9 mouse cellular contexts compared by ENCODE assay signal in genomic region chr1:131112576-131112975, GRCm38 (mm10). TPM values are rescaled to one million over a fixed set of nuclear protein-coding genes. Genes with fewer than 3 reads are reported as not detected.
DNase-seq lines count a peak whose midpoint lies in the region; ATAC-seq and TF ChIP-seq lines count a peak whose summit lies in the region.
"Had no signal": no experiment of that assay in that cellular context is flagged by ENCODE, and none has a peak within 500 bp of the region (broad histone marks: within the 10 kb centered on the region; RNA-seq: fewer than 3 reads in every experiment).

No protein-coding gene starts in this region.

- H3K27ac ChIP-seq in midbrain, postnatal 0 days (ENCODE audit: low read depth, low read length) = no peak overlapping the region
- no peak overlapping the region for H3K27ac ChIP-seq in midbrain, embryonic 10.5 days (replicated peaks)
- peak overlapping the region; percentile 57; the same call in 1 of the 2 replicates for H3K27ac ChIP-seq in heart, embryonic 12.5 days (ENCODE audit: poor library complexity, severe bottlenecking)
- no peak overlapping the region for H3K27ac ChIP-seq in stomach, embryonic 15.5 days
- H3K27ac ChIP-seq: hindbrain, embryonic 15.5 days had no signal

- H3K9me3 ChIP-seq in midbrain, postnatal 0 days (ENCODE audit: low read length) = no peaks in the 10 kb centered on the region
- H3K9me3 ChIP-seq in midbrain, embryonic 10.5 days (replicated peaks) = no peaks in the 10 kb centered on the region
- H3K9me3 ChIP-seq in heart, embryonic 12.5 days (replicated peaks) = no peaks in the 10 kb centered on the region
- no peaks in the 10 kb centered on the region for H3K9me3 ChIP-seq in stomach, embryonic 15.5 days
- H3K9me3 ChIP-seq: hindbrain, embryonic 15.5 days had no signal

- H3K9ac ChIP-seq in midbrain, postnatal 0 days (replicated peaks; ENCODE audit: low read length, poor library complexity, severe bottlenecking) = no peak overlapping the region
- peak overlapping the region; percentile 45; the same call in 1 of the 2 replicates for H3K9ac ChIP-seq in heart, embryonic 12.5 days
- no peak overlapping the region for H3K9ac ChIP-seq in stomach, embryonic 15.5 days
- H3K9ac ChIP-seq: hindbrain, embryonic 15.5 days had no signal

- TF ChIP-seq CTCF in midbrain, postnatal 0 days (IDR thresholded peaks at IDR 0.05) = peak; percentile 49

- no peaks in the 10 kb centered on the region for H3K27me3 ChIP-seq in midbrain, postnatal 0 days (ENCODE audit: insufficient read depth, low read length)
- no peaks in the 10 kb centered on the region for H3K27me3 ChIP-seq in midbrain, embryonic 10.5 days (ENCODE audit: low read depth, poor library complexity, severe bottlenecking)
- no peaks in the 10 kb centered on the region for H3K27me3 ChIP-seq in heart, embryonic 12.5 days (replicated peaks)
- no peaks in the 10 kb centered on the region for H3K27me3 ChIP-seq in stomach, embryonic 15.5 days (replicated peaks)
- H3K27me3 ChIP-seq: hindbrain, embryonic 15.5 days had no signal

- no peaks in the 10 kb centered on the region for H3K36me3 ChIP-seq in midbrain, postnatal 0 days (ENCODE audit: insufficient read depth, low read length)
- no peaks in the 10 kb centered on the region for H3K36me3 ChIP-seq in midbrain, embryonic 10.5 days
- H3K36me3 ChIP-seq in heart, embryonic 12.5 days = no peaks in the 10 kb centered on the region
- no peaks in the 10 kb centered on the region for H3K36me3 ChIP-seq in stomach, embryonic 15.5 days
- H3K36me3 ChIP-seq: hindbrain, embryonic 15.5 days had no signal

- DNase-seq in midbrain, postnatal 0 days (ENCODE audit: low spot score) = no peak
- no peak for DNase-seq in midbrain, embryonic 10.5 days (ENCODE audit: low spot score)
- DNase-seq in kidney, postnatal 10 days = peak; percentile 77
- no peak for DNase-seq in right cerebral cortex, postnatal 25 days
- DNase-seq in cerebellum, adult 11 months = no peak
- DNase-seq: adrenal gland, postnatal 36 days had no signal

- H3K4me3 ChIP-seq in midbrain, postnatal 0 days (ENCODE audit: low read depth, low read length) = no peak overlapping the region
- no peak overlapping the region for H3K4me3 ChIP-seq in midbrain, embryonic 10.5 days
- H3K4me3 ChIP-seq in heart, embryonic 12.5 days = no peak overlapping the region
- no peak overlapping the region for H3K4me3 ChIP-seq in stomach, embryonic 15.5 days (replicated peaks)
- H3K4me3 ChIP-seq: hindbrain, embryonic 15.5 days had no signal

- WGBS in midbrain, postnatal 0 days = 50% methylated on average over 6 of the region's 6 CpGs
- 41% methylated on average over 6 of the region's 6 CpGs for WGBS in midbrain, embryonic 10.5 days
- WGBS in heart, embryonic 12.5 days = 20% methylated on average over 6 of the region's 6 CpGs
- 28% methylated on average over 6 of the region's 6 CpGs for WGBS in stomach, embryonic 15.5 days

- H3K4me2 ChIP-seq in midbrain, postnatal 0 days (ENCODE audit: low read depth, low read length, poor library complexity, severe bottlenecking) = no peak overlapping the region
- H3K4me2 ChIP-seq in heart, embryonic 12.5 days = peak overlapping the region; percentile 50
- H3K4me2 ChIP-seq in stomach, embryonic 15.5 days = 0 out of 2 replicates have a peak overlapping the region, but pooled peaks have one; percentile 13
- H3K4me2 ChIP-seq: hindbrain, embryonic 15.5 days had no signal

- ATAC-seq in midbrain, postnatal 0 days (ENCODE audit: low FRiP score) = no peak
- no peak for ATAC-seq in heart, embryonic 12.5 days (ENCODE audit: insufficient number of reproducible peaks, low FRiP score)
- peak; percentile 36; the same call in 1 of the 2 replicates for ATAC-seq in stomach, embryonic 15.5 days (ENCODE audit: insufficient read depth, low FRiP score, low read depth)

- H3K4me1 ChIP-seq in midbrain, postnatal 0 days (ENCODE audit: insufficient read depth, low read length) = no peaks in the 10 kb centered on the region
- peaks cover 25% of the 10 kb centered on the region for H3K4me1 ChIP-seq in midbrain, embryonic 10.5 days
- H3K4me1 ChIP-seq in heart, embryonic 12.5 days (replicated peaks) = peaks cover 70% of the 10 kb centered on the region
- H3K4me1 ChIP-seq in stomach, embryonic 15.5 days = peaks cover 6% of the 10 kb centered on the region; the same call in 1 of the 2 replicates

RNA-seq across cellular contexts. Expression of gene Mapkapk2, which starts 14.9 kb away (rescaled TPM):
- 44.2 and 48.1 TPM in 2 replicates for total RNA-seq in midbrain, postnatal 0 days (2014; rRNA removed)
- polyA plus RNA-seq in midbrain, postnatal 0 days (2015; fragmentation: Nextera tagmentation; extraction: Ambion mirVana) = 13.7 and 13.8 TPM in 2 replicates
- polyA plus RNA-seq in midbrain, embryonic 10.5 days (2016; fragmentation: Nextera tagmentation; extraction: Ambion mirVana) = 50.9 and 55.7 TPM in 2 replicates
- 89.1 and 93.0 TPM in 2 replicates for polyA plus RNA-seq in heart, embryonic 12.5 days (2016; fragmentation: Nextera tagmentation; extraction: Ambion mirVana)
- polyA plus RNA-seq in stomach, embryonic 15.5 days (2015; fragmentation: Nextera tagmentation; extraction: Ambion mirVana) = 45.8 and 49.5 TPM in 2 replicates

RNA-seq across cellular contexts. Expression of gene Dyrk3, which starts 25.6 kb away (rescaled TPM):
- total RNA-seq in midbrain, postnatal 0 days (2014; rRNA removed) = 10.6 and 12.0 TPM in 2 replicates
- 13.0 and 13.4 TPM in 2 replicates for polyA plus RNA-seq in midbrain, postnatal 0 days (2015; fragmentation: Nextera tagmentation; extraction: Ambion mirVana)
- polyA plus RNA-seq in midbrain, embryonic 10.5 days (2016; fragmentation: Nextera tagmentation; extraction: Ambion mirVana) = 15.4 and 18.1 TPM in 2 replicates
- polyA plus RNA-seq in heart, embryonic 12.5 days (2016; fragmentation: Nextera tagmentation; extraction: Ambion mirVana) = 6.5 and 8.8 TPM in 2 replicates
- polyA plus RNA-seq in stomach, embryonic 15.5 days (2015; fragmentation: Nextera tagmentation; extraction: Ambion mirVana) = 4.7 and 5.4 TPM in 2 replicates

RNA-seq across cellular contexts. Expression of gene Eif2d, which starts 40.4 kb away (rescaled TPM):
- total RNA-seq in midbrain, postnatal 0 days (2014; rRNA removed) = 29.2 and 32.3 TPM in 2 replicates
- polyA plus RNA-seq in midbrain, postnatal 0 days (2015; fragmentation: Nextera tagmentation; extraction: Ambion mirVana) = 43.2 and 43.4 TPM in 2 replicates
- polyA plus RNA-seq in midbrain, embryonic 10.5 days (2016; fragmentation: Nextera tagmentation; extraction: Ambion mirVana) = 60.5 and 62.6 TPM in 2 replicates
- polyA plus RNA-seq in heart, embryonic 12.5 days (2016; fragmentation: Nextera tagmentation; extraction: Ambion mirVana) = 45.8 and 51.8 TPM in 2 replicates
- 54.6 and 64.1 TPM in 2 replicates for polyA plus RNA-seq in stomach, embryonic 15.5 days (2015; fragmentation: Nextera tagmentation; extraction: Ambion mirVana)
